Mouse (Mus musculus) myocyte (in vitro differentiated cells): ENCODE results near the gene Slc25a22. TPM values are rescaled to one million over a fixed set of nuclear protein-coding genes. Genes with fewer than 3 reads are reported as not detected.

ENCODE experiments used
- H3K27me3 ChIP-seq: one replicate; pipeline ENCODE4 v1.6.1; 2011; ENCODE audit not compliant: control insufficient read depth, insufficient read depth, insufficient read length
- H3K36me3 ChIP-seq: one replicate; pipeline ENCODE4 v1.6.1; 2011; ENCODE audit not compliant: control insufficient read depth, insufficient read depth
- H3K4me2 ChIP-seq: one replicate; pipeline ENCODE4 v1.6.1; 2011; ENCODE audit warnings: low read depth, control low read depth
- H3K4me3 ChIP-seq: one replicate; pipeline ENCODE4 v1.5.1; 2011; ENCODE audit warnings: mild to moderate bottlenecking, control low read depth, moderate library complexity
- H3K79me2 ChIP-seq: one replicate; pipeline ENCODE4 v1.6.1; 2011; ENCODE audit not compliant: control insufficient read depth, insufficient read depth
- H3ac ChIP-seq: one replicate; pipeline ENCODE4 v1.6.1; 2011; ENCODE audit not compliant: control insufficient read depth, insufficient read length
- E2F4 ChIP-seq: IDR thresholded peaks from one replicate; pipeline ENCODE4 v1.6.1; 2011; ENCODE audit warnings: mild to moderate bottlenecking, control low read depth, moderate library complexity; ENCODE audit not compliant: insufficient read depth
- MAX ChIP-seq: IDR thresholded peaks from one replicate; pipeline ENCODE4 v1.6.1; 2011; ENCODE audit warnings: low read depth, mild to moderate bottlenecking, control low read depth
- MYOD1 ChIP-seq, 3 experiments: IDR thresholded peaks; one replicate each; pipeline ENCODE4 v1.6.1; 2011; ENCODE audit warnings: control low read depth in 2 of 3, low read depth in 2 of 3, mild to moderate bottlenecking in 2 of 3, moderate library complexity in 1 of 3; ENCODE audit not compliant: insufficient read length in 2 of 3, control insufficient read depth in 1 of 3
- MYOG ChIP-seq, 3 experiments: IDR thresholded peaks; one replicate each; pipeline ENCODE4 v1.6.1; 2011; ENCODE audit warnings: control low read depth in 2 of 3, low read depth in 2 of 3, mild to moderate bottlenecking in 2 of 3; ENCODE audit not compliant: insufficient read length in 2 of 3, control insufficient read depth in 1 of 3, insufficient read depth in 1 of 3
- POLR2A ChIP-seq: IDR thresholded peaks from one replicate; pipeline ENCODE4 v1.6.1; 2011; ENCODE audit warnings: low read depth, mild to moderate bottlenecking, control low read depth, moderate library complexity; ENCODE audit not compliant: insufficient read length
- POLR2AphosphoS2 ChIP-seq: IDR thresholded peaks from one replicate; pipeline ENCODE4 v1.6.1; 2011; ENCODE audit warnings: low read depth, control low read depth; ENCODE audit not compliant: insufficient read length
- REST ChIP-seq: IDR thresholded peaks from one replicate; pipeline ENCODE4 v1.6.1; 2011; ENCODE audit warnings: mild to moderate bottlenecking, control low read depth, moderate library complexity; ENCODE audit not compliant: insufficient read depth, insufficient read length
- SRF ChIP-seq: IDR thresholded peaks from one replicate; pipeline ENCODE4 v1.6.1; 2011; ENCODE audit warnings: low read depth; ENCODE audit not compliant: control insufficient read depth, insufficient read length
- TCF12 ChIP-seq: IDR thresholded peaks from one replicate; pipeline ENCODE4 v1.6.1; 2011; ENCODE audit warnings: mild to moderate bottlenecking, control low read depth; ENCODE audit not compliant: poor library complexity, insufficient read depth, severe bottlenecking
- TCF3 ChIP-seq: IDR thresholded peaks from one replicate; pipeline ENCODE4 v1.6.1; 2011; ENCODE audit warnings: low read depth, control low read depth; ENCODE audit not compliant: insufficient read length
- USF1 ChIP-seq: IDR thresholded peaks from one replicate; pipeline ENCODE4 v1.6.1; 2011; ENCODE audit warnings: low read depth, mild to moderate bottlenecking, control low read depth, moderate library complexity
- polyA plus RNA-seq: library from polyadenylated mRNA; unstranded; fragments of >200 nt; fragmentation: generic; extraction: Trizol; gene quantifications from one replicate; pipeline ENCODE4 v1.2.1, GENCODE M21; 2012; ENCODE audit warnings: missing spikeins

The Slc25a22 gene
- polyA plus RNA-seq, 1 experiment = 8.8 TPM

- Histone ChIP-seq H3K36me3 (no peaks in the 10 kb centered on the region), H3ac (no peak overlapping the region), H3K4me3 (no peak overlapping the region), H3K27me3 (no peaks in the 10 kb centered on the region), H3K4me2 (no peak overlapping the region), H3K79me2 (peaks cover 44% of the 10 kb centered on the region)
- TF ChIP-seq POLR2AphosphoS2 (no peak), POLR2A (no peak), MAX (no peak), REST (no peak), MYOG (IDR thresholded peaks at IDR 0.05; ENCODE audit: control insufficient read depth in 1 of 3, insufficient read depth in 1 of 3, insufficient read length in 2 of 3, low read depth in 2 of 3) (no peak), TCF3 (no peak), E2F4 (no peak), USF1 (no peak)
Observed at GRCm38 (mm10) chr7:141480842-141481497, 43.3 kb upstream of the Slc25a22 start.

GRCm38 (mm10) chr7:141478270-141478748 is 40.6 kb upstream of the Slc25a22 start:
- no peak overlapping the region for H3K4me3 ChIP-seq
- H3ac ChIP-seq = no peak overlapping the region
- peaks cover 56% of the 10 kb centered on the region for H3K79me2 ChIP-seq
- H3K27me3 ChIP-seq = no peaks in the 10 kb centered on the region
- peak overlapping the region; percentile 95 for H3K4me2 ChIP-seq
- TF ChIP-seq POLR2AphosphoS2 (no peak), USF1 (no peak), POLR2A (no peak), REST (no peak), MYOD1 (IDR thresholded peaks at IDR 0.05; ENCODE audit: control insufficient read depth in 1 of 3, insufficient read length in 2 of 3, low read depth in 2 of 3) (no peak), SRF (no peak), TCF3 (no peak), E2F4 (no peak)
- H3K36me3 ChIP-seq = no peaks in the 10 kb centered on the region

DNA sequence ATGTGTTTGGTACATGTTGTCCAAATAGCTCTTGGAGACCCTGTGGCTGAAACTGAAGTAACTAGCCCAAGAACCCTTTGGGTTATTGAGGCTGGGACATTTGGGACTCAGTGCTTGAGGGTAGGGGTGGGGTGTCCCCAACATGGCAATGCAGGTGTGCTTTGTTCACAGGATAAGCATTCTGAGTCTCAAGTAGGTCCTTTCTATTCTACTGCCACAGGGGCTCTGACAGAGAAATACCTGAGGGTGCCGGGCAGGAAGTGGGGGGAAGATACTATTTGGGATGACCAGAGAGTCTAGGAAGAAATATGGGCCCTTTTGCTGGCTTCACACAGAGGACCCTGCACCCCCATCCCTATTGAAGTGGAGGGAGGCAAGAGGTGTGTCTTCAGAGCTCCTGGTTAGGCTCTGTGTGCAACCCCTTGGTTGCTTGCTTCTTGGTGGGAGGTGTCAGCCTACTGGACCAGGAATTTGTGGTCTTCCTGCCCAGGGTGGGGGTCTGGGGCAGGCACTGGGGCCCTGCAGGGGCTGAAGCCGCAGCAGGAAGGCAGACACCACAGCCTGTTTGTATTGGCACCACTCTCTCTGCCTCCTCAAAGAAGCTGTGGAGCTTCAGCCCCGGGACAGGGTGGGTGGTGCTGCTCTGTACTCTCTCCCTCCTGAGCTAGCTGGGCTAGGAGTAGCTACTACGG is 40.0 kb upstream of the Slc25a22 start:
- TF ChIP-seq POLR2AphosphoS2 = peak; percentile 50
- no peak for TF ChIP-seq MAX
- Histone ChIP-seq H3K4me2 (peak overlapping the region; percentile 95), H3K27me3 (no peaks in the 10 kb centered on the region), H3K36me3 (peaks cover 2% of the 10 kb centered on the region), H3ac (no peak overlapping the region), H3K79me2 (peaks cover 60% of the 10 kb centered on the region), H3K4me3 (peak overlapping the region; percentile 80)

GRCm38 (mm10) chr7:141476981-141477370 is 39.3 kb upstream of the Slc25a22 start:
- Histone ChIP-seq H3K79me2 (peaks cover 67% of the 10 kb centered on the region), H3K4me2 (peak overlapping the region; percentile 95), H3K36me3 (peaks cover 9% of the 10 kb centered on the region), H3K4me3 (peak overlapping the region; percentile 80), H3K27me3 (no peaks in the 10 kb centered on the region), H3ac (peak overlapping the region; percentile 72)
- peak; percentile 15 for TF ChIP-seq POLR2AphosphoS2
- TF ChIP-seq MAX = no peak

- Histone ChIP-seq H3K4me2 (peak overlapping the region; percentile 95), H3K36me3 (peaks cover 11% of the 10 kb centered on the region), H3K79me2 (peaks cover 68% of the 10 kb centered on the region), H3ac (peak overlapping the region; percentile 72), H3K4me3 (peak overlapping the region; percentile 80), H3K27me3 (no peaks in the 10 kb centered on the region)
- TF ChIP-seq MYOG (IDR thresholded peaks at IDR 0.05; ENCODE audit: control insufficient read depth in 1 of 3, insufficient read depth in 1 of 3, insufficient read length in 2 of 3, low read depth in 2 of 3) (peak in 1 of 3 experiments; percentile 49), MYOD1 (IDR thresholded peaks at IDR 0.05; ENCODE audit: control insufficient read depth in 1 of 3, insufficient read length in 2 of 3, low read depth in 2 of 3) (peak in 1 of 3 experiments; percentile 16), REST (no peak), POLR2A (peak; percentile 47)
Observed at GRCm38 (mm10) chr7:141476226-141476980, 38.7 kb upstream of the Slc25a22 start.

DNA sequence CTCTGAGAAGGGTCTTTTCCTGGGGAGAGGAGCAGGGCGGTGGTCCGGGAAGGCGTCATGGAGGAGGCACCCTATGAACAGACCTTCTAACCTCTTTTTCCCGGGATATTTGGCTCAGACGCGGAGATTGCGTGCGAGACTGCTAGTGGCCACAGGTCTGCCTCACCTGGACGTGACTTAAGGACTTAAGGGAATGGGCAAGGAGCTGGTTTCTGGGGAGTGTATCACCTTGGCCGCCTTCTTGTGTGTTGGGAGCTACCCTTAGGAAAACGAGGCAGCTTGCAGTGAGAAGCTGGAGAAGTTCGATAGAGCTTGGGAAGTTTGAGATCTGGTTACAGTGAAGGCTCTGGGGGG is 38.1 kb upstream of the Slc25a22 start:
- Histone ChIP-seq H3K36me3 (peaks cover 16% of the 10 kb centered on the region), H3K4me3 (peak overlapping the region; percentile 80), H3K4me2 (peak overlapping the region; percentile 95), H3K27me3 (no peaks in the 10 kb centered on the region), H3ac (peak overlapping the region; percentile 72), H3K79me2 (peaks cover 67% of the 10 kb centered on the region)
- no peak for TF ChIP-seq SRF
- TF ChIP-seq USF1 = no peak
- TF ChIP-seq POLR2AphosphoS2 = no peak
- no peak for TF ChIP-seq TCF12
